Mouse (Mus musculus): ENCODE measurements around the gene Msi2. TPM values are rescaled to one million over a fixed set of nuclear protein-coding genes. Genes with fewer than 3 reads are reported as not detected.

The Msi2 gene
- polyA plus RNA-seq, 1 experiment, result 14.4 TPM

DNA sequence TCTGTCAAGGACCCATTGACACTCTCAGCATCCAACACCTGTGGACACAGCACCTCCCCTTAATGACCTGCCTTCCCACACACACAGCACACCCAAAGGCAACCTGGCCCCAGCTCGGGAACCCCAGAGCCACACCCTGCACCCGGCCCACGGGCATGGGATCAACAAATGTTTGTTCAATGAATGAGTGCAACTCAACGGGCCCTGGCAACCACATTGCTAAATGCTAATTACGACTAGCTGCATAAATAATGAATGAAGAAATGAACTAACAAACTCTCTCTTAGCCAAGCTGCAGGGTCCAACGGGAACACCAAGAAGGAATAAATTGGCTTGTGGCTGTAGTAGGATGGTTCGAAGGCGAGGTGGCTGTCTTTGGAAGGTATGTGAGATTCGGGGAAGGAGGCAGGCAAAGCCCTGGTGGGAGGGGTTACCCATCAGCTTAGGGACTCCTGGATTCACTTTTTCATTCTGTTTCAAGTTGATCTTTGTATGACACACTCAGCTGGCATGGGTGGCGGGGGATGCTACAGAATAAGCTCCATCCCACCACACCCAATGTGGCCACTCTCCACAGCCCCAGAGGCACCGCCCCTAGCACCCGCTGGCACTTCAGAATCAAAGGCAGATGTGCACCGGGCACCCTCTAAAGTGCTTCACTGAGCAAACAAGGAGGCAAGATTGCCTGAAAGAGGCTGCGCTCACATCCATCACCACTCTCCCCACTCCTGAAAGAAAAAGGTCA lies 35.1 kb downstream of the Msi2 start:
- TF ChIP-seq GATA1 (IDR thresholded peaks at IDR 0.05; ENCODE audit: borderline replicate concordance, low read length), result no peak
- TF ChIP-seq FLI1 (IDR thresholded peaks at IDR 0.05; ENCODE audit: low read length), result no peak
- peaks cover 90% of the 10 kb centered on the region for H3K36me3 ChIP-seq (replicated peaks; ENCODE audit: low read length)
- peaks cover 27% of the 10 kb centered on the region for H3K4me1 ChIP-seq

DNA sequence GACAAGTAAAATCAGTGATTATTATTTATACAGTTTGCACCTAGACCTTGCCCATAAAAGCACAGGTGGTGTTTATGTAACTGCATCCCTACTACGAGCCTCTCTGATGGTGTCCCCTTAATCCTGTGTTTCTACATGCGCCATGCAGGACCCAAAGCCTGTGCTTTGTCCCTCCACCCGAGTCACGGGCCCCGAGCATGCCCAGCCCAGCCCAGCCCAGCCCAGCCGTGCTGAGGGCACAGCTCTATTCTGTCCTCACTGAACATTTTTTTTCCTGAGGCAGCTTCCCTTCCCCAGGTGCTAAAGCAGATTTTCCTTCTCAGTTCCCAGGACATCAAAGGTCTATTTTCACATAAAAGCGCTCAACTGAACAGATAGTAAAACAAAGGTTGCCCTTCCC lies 41.0 kb downstream of the Msi2 start:
- Histone ChIP-seq H3K27me3 (replicated peaks) (no peaks in the 10 kb centered on the region), H3K4me1 (peaks cover 59% of the 10 kb centered on the region), H3K9me3 (peaks cover 6% of the 10 kb centered on the region; the same call in 1 of the 2 replicates), H3K36me3 (replicated peaks; ENCODE audit: low read length) (peaks cover 88% of the 10 kb centered on the region), H3K4me3 (replicated peaks) (no peak overlapping the region)
- no peak for TF ChIP-seq FLI1 (IDR thresholded peaks at IDR 0.05; ENCODE audit: low read length)
- TF ChIP-seq GATA1 (IDR thresholded peaks at IDR 0.05; ENCODE audit: borderline replicate concordance, low read length), result no peak

More for the DNA sequence above, 35.1 kb downstream of the Msi2 start:
- Histone ChIP-seq H3K9me3 (no peaks in the 10 kb centered on the region), H3K4me3 (replicated peaks) (no peak overlapping the region), H3K27me3 (replicated peaks) (no peaks in the 10 kb centered on the region)

DNA sequence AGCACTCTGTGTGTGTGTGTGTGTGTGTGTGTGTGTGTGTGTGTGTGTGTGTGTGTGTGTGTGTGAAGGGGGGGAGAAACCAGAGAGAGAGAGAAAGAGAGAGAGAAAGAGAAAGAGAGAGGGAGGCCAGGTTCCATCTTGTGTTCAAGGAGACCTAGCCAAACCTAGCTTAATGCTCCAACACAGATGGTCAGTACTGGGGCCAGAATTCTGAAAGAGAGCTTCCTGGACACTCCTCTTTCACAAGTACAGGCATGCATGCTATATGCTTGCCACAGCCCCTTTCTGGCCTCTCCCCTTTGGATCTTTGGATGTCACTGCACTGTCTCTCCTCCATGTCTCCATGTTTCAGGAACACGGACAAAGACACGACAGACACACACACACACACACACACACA lies 41.7 kb downstream of the Msi2 start:
- no peak overlapping the region for H3K4me3 ChIP-seq (replicated peaks)
- no peak for TF ChIP-seq GATA1 (IDR thresholded peaks at IDR 0.05; ENCODE audit: borderline replicate concordance, low read length)
- TF ChIP-seq FLI1 (IDR thresholded peaks at IDR 0.05; ENCODE audit: low read length), result no peak
- peaks cover 85% of the 10 kb centered on the region for H3K36me3 ChIP-seq (replicated peaks; ENCODE audit: low read length)
- peaks cover 59% of the 10 kb centered on the region for H3K4me1 ChIP-seq
- H3K27me3 ChIP-seq (replicated peaks), result no peaks in the 10 kb centered on the region
- peaks cover 6% of the 10 kb centered on the region; the same call in 1 of the 2 replicates for H3K9me3 ChIP-seq

DNA sequence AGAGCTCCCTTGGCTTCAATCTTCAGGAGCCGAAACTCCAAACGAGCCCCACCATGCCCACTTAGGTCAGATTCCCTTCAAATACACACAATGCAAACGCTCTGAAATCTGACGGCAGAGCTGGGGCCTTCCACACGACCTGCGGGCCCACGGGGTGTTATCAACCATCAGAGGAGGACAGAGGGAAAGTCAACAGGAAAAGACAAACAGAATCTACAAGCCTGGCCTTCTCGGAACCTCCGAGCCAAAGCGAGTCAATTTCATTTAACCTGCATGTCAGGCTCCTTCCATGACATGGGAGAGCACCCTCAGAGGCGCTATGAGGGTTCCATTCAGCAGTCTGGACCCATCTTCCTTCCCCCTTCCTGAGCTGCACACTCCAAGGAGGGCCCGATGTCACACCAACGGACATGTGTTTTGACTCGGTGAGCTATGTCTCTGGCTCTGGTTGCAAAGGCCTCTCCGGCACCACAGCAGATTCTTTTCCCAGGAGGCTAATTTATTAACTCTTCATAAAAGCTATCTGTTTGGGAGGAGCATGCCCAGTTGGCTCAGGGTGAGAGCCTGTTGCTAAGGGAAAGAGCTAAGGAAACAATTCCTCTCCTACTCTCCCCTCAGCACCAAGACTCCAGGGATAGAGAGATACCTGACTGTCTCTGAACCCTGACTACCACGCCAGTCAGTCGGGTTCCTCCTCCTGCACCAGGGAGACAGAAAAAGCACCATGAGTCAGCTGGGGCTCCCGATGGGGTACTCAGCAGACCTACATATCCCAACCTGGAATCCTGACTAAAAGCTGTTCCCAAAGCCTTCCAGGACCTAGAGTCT lies 42.6 kb downstream of the Msi2 start:
- peaks cover 6% of the 10 kb centered on the region; the same call in 1 of the 2 replicates for H3K9me3 ChIP-seq
- TF ChIP-seq FLI1 (IDR thresholded peaks at IDR 0.05; ENCODE audit: low read length) (no peak), GATA1 (IDR thresholded peaks at IDR 0.05; ENCODE audit: borderline replicate concordance, low read length) (no peak)
- no peaks in the 10 kb centered on the region for H3K27me3 ChIP-seq (replicated peaks)
- H3K36me3 ChIP-seq (replicated peaks; ENCODE audit: low read length), result peaks cover 89% of the 10 kb centered on the region
- H3K4me3 ChIP-seq (replicated peaks), result no peak overlapping the region
- H3K4me1 ChIP-seq, result peaks cover 67% of the 10 kb centered on the region

DNA sequence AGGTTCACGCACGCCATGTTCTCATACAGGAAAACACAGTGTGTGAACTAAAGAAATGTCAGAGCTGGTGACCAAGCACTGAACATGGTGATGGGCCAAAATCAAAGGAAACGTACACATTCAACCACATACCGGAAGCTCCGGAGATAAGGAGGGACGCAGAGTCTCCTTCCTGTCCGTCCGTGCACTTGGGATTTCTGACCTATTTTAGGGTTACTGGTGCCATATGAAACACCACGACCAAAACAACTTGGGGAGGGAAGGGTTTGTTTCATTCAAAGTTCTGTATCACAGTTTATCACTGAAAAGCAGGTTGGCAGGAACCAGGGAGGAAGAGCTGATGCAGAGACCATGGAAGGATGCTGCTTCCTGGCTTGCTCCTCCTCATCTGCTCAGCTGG lies 44.2 kb downstream of the Msi2 start:
- Histone ChIP-seq H3K9me3 (peaks cover 6% of the 10 kb centered on the region; the same call in 1 of the 2 replicates), H3K4me1 (peaks cover 68% of the 10 kb centered on the region), H3K4me3 (replicated peaks) (peak overlapping the region; percentile 42), H3K36me3 (replicated peaks; ENCODE audit: low read length) (peaks cover 90% of the 10 kb centered on the region), H3K27me3 (replicated peaks) (no peaks in the 10 kb centered on the region)
- TF ChIP-seq GATA1 (IDR thresholded peaks at IDR 0.05; ENCODE audit: borderline replicate concordance, low read length) (no peak), FLI1 (IDR thresholded peaks at IDR 0.05; ENCODE audit: low read length) (no peak)

DNA sequence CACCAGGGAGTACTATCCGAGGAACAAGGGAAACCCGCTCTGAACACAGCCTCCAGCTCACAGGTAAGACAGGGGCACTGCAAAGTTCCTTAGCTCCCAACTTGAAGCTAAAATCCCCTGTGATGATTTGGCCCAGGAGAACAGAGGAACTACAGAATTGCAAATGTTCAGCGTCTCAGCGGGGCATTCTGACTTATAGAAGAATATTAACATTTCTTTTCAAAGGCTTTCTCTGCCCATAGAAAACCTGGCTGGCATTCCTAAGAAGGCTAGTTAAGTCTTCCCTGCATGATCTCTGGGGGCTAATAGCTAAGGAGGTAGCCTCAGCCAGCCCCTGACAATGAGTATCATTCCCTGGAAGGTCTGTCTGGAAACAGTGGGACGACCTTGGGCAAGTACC lies 47.4 kb downstream of the Msi2 start:
- no peaks in the 10 kb centered on the region for H3K27me3 ChIP-seq (replicated peaks)

DNA sequence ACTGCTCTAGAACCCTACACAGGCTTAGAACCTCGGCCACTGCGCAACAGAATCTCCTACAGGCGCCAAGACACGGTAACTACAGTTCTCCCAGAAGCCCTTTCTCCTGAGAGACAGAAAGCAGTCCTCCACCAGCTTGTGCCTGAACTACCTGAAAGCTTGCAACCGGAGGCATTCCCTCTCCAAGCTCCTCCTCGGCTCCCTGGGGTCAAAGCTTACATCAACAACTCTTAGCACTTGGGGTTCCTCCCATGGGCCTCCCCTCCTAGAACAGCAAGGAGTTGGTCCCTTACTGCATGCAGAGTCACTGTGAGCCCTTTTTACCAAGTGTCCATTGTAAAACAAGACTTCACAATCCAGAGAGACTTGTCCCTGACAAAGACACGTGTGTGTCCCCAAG lies 49.2 kb downstream of the Msi2 start:
- TF ChIP-seq FLI1 (IDR thresholded peaks at IDR 0.05; ENCODE audit: low read length) (no peak), GATA1 (IDR thresholded peaks at IDR 0.05; ENCODE audit: borderline replicate concordance, low read length) (no peak)
- peaks cover 88% of the 10 kb centered on the region for H3K36me3 ChIP-seq (replicated peaks; ENCODE audit: low read length)

More for the DNA sequence above, 47.4 kb downstream of the Msi2 start:
- Histone ChIP-seq H3K4me3 (replicated peaks) (no peak overlapping the region), H3K4me1 (peaks cover 55% of the 10 kb centered on the region), H3K9me3 (peaks cover 6% of the 10 kb centered on the region; the same call in 1 of the 2 replicates), H3K36me3 (replicated peaks; ENCODE audit: low read length) (peaks cover 88% of the 10 kb centered on the region)
- TF ChIP-seq GATA1 (IDR thresholded peaks at IDR 0.05; ENCODE audit: borderline replicate concordance, low read length), result no peak

DNA sequence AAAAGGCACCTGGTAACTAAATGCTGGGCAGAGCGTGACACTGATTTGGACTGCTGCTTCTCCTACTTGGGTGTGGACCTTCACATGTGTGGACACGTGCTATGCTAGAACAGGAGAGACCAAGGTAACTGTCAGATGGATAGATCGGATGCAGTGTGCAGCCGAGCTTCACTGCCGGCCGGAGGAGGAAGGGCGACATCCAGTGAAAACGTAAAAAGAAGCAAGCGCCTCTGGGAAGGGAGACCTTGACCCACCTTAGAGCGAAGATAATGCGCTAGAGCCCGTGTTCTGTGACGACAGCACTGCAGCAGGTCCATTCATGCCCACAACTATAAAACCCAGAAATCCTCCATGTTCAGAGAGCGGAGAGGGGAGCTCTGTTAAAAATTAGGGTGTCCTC lies 50.0 kb downstream of the Msi2 start:
- no peaks in the 10 kb centered on the region for H3K27me3 ChIP-seq (replicated peaks)
- H3K4me1 ChIP-seq, result peaks cover 40% of the 10 kb centered on the region
- H3K36me3 ChIP-seq (replicated peaks; ENCODE audit: low read length), result peaks cover 88% of the 10 kb centered on the region
- no peak overlapping the region for H3K4me3 ChIP-seq (replicated peaks)
- TF ChIP-seq GATA1 (IDR thresholded peaks at IDR 0.05; ENCODE audit: borderline replicate concordance, low read length), result no peak
- no peak for TF ChIP-seq FLI1 (IDR thresholded peaks at IDR 0.05; ENCODE audit: low read length)
- H3K9me3 ChIP-seq, result no peaks in the 10 kb centered on the region

More for the DNA sequence above, 49.2 kb downstream of the Msi2 start:
- H3K4me1 ChIP-seq, result peaks cover 42% of the 10 kb centered on the region
- no peaks in the 10 kb centered on the region for H3K27me3 ChIP-seq (replicated peaks)
- H3K4me3 ChIP-seq (replicated peaks), result no peak overlapping the region
- no peaks in the 10 kb centered on the region for H3K9me3 ChIP-seq

DNA sequence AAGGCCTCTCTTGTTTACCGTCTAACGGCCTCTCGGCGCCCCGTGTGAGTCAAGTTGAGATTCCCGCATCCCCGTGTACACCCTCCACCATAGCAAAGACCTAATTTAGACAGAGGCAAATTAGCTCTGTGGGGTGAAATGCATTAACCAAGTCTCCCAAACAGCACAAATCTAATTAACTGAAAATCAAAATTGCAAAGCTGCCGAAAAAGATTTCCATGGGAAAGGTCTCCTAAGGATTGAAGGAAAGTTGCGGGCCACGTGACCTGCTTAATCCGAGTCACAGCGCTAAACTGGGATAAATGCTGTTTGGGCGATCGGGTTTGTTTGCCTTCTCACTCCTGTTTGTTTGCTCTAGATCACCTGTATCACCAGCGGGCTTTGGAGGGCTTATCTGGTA lies 52.5 kb downstream of the Msi2 start:
- H3K36me3 ChIP-seq (replicated peaks; ENCODE audit: low read length), result peaks cover 96% of the 10 kb centered on the region
- H3K4me1 ChIP-seq, result peaks cover 40% of the 10 kb centered on the region
- H3K9me3 ChIP-seq, result no peaks in the 10 kb centered on the region
- no peaks in the 10 kb centered on the region for H3K27me3 ChIP-seq (replicated peaks)
- H3K4me3 ChIP-seq (replicated peaks), result no peak overlapping the region
- no peak for TF ChIP-seq FLI1 (IDR thresholded peaks at IDR 0.05; ENCODE audit: low read length)
- TF ChIP-seq GATA1 (IDR thresholded peaks at IDR 0.05; ENCODE audit: borderline replicate concordance, low read length), result no peak
